ENCODE assay signal across 7 mouse cellular contexts in the genomic region with DNA sequence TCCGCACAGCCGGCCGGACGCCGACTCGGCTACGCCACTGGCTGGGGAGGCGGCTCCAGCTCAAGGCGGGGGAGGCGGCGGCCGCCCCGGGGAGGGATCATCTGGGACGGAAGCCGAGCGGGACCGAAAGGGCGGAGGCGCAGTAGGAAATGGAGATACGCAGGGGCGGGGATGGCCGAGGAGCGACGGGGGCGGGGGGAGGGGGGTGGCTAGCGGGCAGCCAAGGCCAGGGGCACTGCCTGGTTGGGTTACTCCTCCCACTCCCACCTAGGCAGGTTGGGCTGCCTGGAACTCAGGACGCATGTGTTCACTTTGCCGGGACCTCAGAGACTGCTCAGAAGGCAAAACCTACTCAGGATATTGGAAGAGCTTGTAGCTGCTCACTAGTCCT. TPM values are rescaled to one million over a fixed set of nuclear protein-coding genes. Genes with fewer than 3 reads are reported as not detected.
DNase-seq lines count a peak whose midpoint lies in the region; ATAC-seq lines count a peak whose summit lies in the region.

Gene Secisbp2l (minus strand): TSS at position 152 of the 391 bp plus-strand sequence.

- no peaks in the 10 kb centered on the region for H3K27me3 ChIP-seq in intestine, embryonic 15.5 days (replicated peaks)
- no peaks in the 10 kb centered on the region for H3K27me3 ChIP-seq in midbrain, embryonic 10.5 days (ENCODE audit: low read depth, poor library complexity, severe bottlenecking)

- H3K4me2 ChIP-seq in intestine, embryonic 15.5 days (replicated peaks) = peak within 1 kb of the TSS; percentile 73

- no peaks in the 10 kb centered on the region for H3K9me3 ChIP-seq in intestine, embryonic 15.5 days
- no peaks in the 10 kb centered on the region for H3K9me3 ChIP-seq in midbrain, embryonic 10.5 days (replicated peaks)

- H3K4me3 ChIP-seq in intestine, embryonic 15.5 days (replicated peaks) = peak within 1 kb of the TSS; percentile 76
- H3K4me3 ChIP-seq in midbrain, embryonic 10.5 days = peak within 1 kb of the TSS; percentile 85

- WGBS in intestine, embryonic 15.5 days = 0% methylated on average over 27 of the region's 28 CpGs
- under 1% methylated on average over 28 of the region's 28 CpGs for WGBS in midbrain, embryonic 10.5 days

- H3K4me1 ChIP-seq in intestine, embryonic 15.5 days (replicated peaks) = 0 out of 2 replicates have a peak, but pooled peaks cover 3% of the 10 kb centered on the region
- H3K4me1 ChIP-seq in midbrain, embryonic 10.5 days = peaks cover 25% of the 10 kb centered on the region

- H3K27ac ChIP-seq in intestine, embryonic 15.5 days = peak within 1 kb of the TSS; percentile 74
- H3K27ac ChIP-seq in midbrain, embryonic 10.5 days (replicated peaks) = peak within 1 kb of the TSS; percentile 93

- H3K9ac ChIP-seq in intestine, embryonic 15.5 days = peak within 1 kb of the TSS; percentile 81

- peak; percentile 98 for ATAC-seq in intestine, embryonic 15.5 days

- no peaks in the 10 kb centered on the region for H3K36me3 ChIP-seq in intestine, embryonic 15.5 days
- no peaks in the 10 kb centered on the region for H3K36me3 ChIP-seq in midbrain, embryonic 10.5 days

- intact Hi-C loops in left cerebral cortex, postnatal 25 days (cut with DNase I) = loop anchor here (1.0 to 10.0 kb wide), 4 partner anchors 26 to 372 kb away; partner anchors contain the start of genes Cops2, Dtwd1, Fam227b and Galk2

- peak; percentile 97 to 99 for DNase-seq in adrenal gland, adult (ENCODE audit: inconsistent age in 2 of 2, low spot score in 1 of 2)
- DNase-seq in embryo, embryonic 10.5 days (ENCODE audit: low spot score) = peak; percentile 90
- DNase-seq in gastrocnemius, postnatal 25 days = peak; percentile 95
- peak; percentile 95 to 97 for DNase-seq in left cerebral cortex, postnatal 25 days (ENCODE audit: low spot score in 2 of 2)
- peak; percentile 90 for DNase-seq in midbrain, embryonic 10.5 days (ENCODE audit: low spot score)
- DNase-seq in right cerebral cortex, postnatal 4 days = peak; percentile 87

RNA-seq across cellular contexts. Expression of gene Secisbp2l, which starts in this region (rescaled TPM):
- total RNA-seq in gastrocnemius, postnatal 25 days (2021) = 10 to 100 TPM; 15.6 to 17.5 TPM
- polyA plus RNA-seq in intestine, embryonic 15.5 days (2015; fragmentation: Nextera tagmentation; extraction: Ambion mirVana) = 14.0 and 14.1 TPM in 2 replicates
- total RNA-seq in left cerebral cortex, postnatal 25 days (2021) = 100 to 1,000 TPM; 112 to 115 TPM
- polyA plus RNA-seq in midbrain, embryonic 10.5 days (2016; fragmentation: Nextera tagmentation; extraction: Ambion mirVana) = 15.8 and 21.9 TPM in 2 replicates

Comparison
In these comparisons a context has a peak if more than half of its experiments do, and no peak if none do; other contexts are left out.
1. Peak in every context shown above with its lines: DNase-seq, ATAC-seq, H3K4me3 ChIP-seq and H3K27ac ChIP-seq.
2. RNA of gene Secisbp2l (total RNA-seq): 112 to 115 TPM in left cerebral cortex, postnatal 25 days; 15.6 to 17.5 TPM in gastrocnemius, postnatal 25 days; every median in the first group is over 4 times any median in the second.